Mouse (Mus musculus) spleen, adult 2 months (tissue): ENCODE measurements around the gene Plxna1. TPM values are rescaled to one million over a fixed set of nuclear protein-coding genes. Genes with fewer than 3 reads are reported as not detected.

Source experiments
- DNase-seq, 2 experiments: peaks; one replicate each; pipeline versions ENCODE4 v3.0.0 to v3.0.0-alpha.2; 2012 to 2021; ENCODE audit warnings: low spot score in 2 of 2, low read depth in 1 of 2
- H3K27ac ChIP-seq: fragments of 200-500 bp; 2 replicates; pipeline ENCODE4 v1.5.1; 2012; ENCODE audit warnings: low read length, inconsistent platforms; ENCODE audit not compliant: insufficient read depth
- H3K27me3 ChIP-seq: fragments of 200-500 bp; 2 replicates; pipeline ENCODE4 v1.6.1; 2012; ENCODE audit warnings: mild to moderate bottlenecking, moderate library complexity, low read length, inconsistent platforms; ENCODE audit not compliant: control insufficient read depth, insufficient read depth
- H3K36me3 ChIP-seq: fragments of 200-500 bp; 2 replicates; pipeline ENCODE4 v1.6.1; 2012; ENCODE audit warnings: mild to moderate bottlenecking, low read length, inconsistent platforms; ENCODE audit not compliant: control insufficient read depth, insufficient read depth
- H3K4me1 ChIP-seq: fragments of 200-500 bp; 2 replicates; pipeline ENCODE4 v1.6.1; 2011; ENCODE audit warnings: inconsistent platforms; ENCODE audit not compliant: control insufficient read depth, insufficient read depth, insufficient read length
- H3K4me3 ChIP-seq: fragments of 200-500 bp; 2 replicates; pipeline ENCODE4 v1.5.1; 2011; ENCODE audit warnings: mild to moderate bottlenecking, inconsistent platforms; ENCODE audit not compliant: insufficient read depth, insufficient read length; ENCODE audit errors: extremely low read depth
- CTCF ChIP-seq: fragments of 200-500 bp; IDR thresholded peaks from 2 replicates; pipeline ENCODE4 v1.5.1; 2011; ENCODE audit warnings: mild to moderate bottlenecking, inconsistent platforms; ENCODE audit not compliant: insufficient read depth, insufficient read length, insufficient replicate concordance; ENCODE audit errors: extremely low read depth
- POLR2A ChIP-seq: fragments of 200-500 bp; IDR thresholded peaks from 2 replicates; pipeline ENCODE4 v1.6.1; 2011; ENCODE audit warnings: low read depth, low read length, inconsistent platforms
- WGBS: fragments of 180-500 bp; shearing (Covaris S2); methylation state at CpG from one replicate; pipeline ENCODE4 v1.1.7; 2018; 5-methylcytosine and 5-hydroxymethylcytosine counted together
- polyA plus RNA-seq: library from polyadenylated mRNA; depleted of rRNA; stranded (reverse); fragments of >200 nt; gene quantifications from 2 replicates; pipeline ENCODE4 v1.2.3, GENCODE M21; 2012

Plxna1 gene
- polyA plus RNA-seq, 1 experiment: 27.2 TPM

DNA sequence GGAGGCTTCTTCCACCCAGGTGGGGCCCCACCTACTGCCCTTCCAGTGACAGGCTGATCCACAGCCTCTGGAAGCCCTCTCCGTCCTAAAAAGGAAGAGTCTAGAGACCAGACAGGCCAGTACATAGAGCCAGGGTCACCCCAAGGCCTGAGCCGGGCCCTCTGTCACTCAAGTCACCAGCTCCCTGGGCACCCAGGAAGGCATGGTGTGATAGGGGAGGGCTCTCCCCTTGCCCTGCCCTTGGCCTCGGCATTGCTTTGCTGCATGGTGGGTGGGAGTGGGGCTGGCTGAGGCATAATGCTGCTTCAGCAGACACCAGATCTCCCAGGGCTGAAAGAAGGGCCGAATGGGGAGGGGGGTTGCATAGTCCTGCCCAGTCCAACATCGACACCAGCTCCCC is 8.3 kb downstream of the Plxna1 start:
- Histone ChIP-seq H3K27ac (no peak overlapping the region), H3K4me3 (no peak overlapping the region), H3K36me3 (no peaks in the 10 kb centered on the region), H3K4me1 (no peaks in the 10 kb centered on the region; the same call in 1 of the 2 replicates), H3K27me3 (no peaks in the 10 kb centered on the region)
- WGBS: 84% methylated on average over 5 of the region's 5 CpGs
- DNase-seq: no peak
- TF ChIP-seq POLR2A (no peak), CTCF (no peak)

DNA sequence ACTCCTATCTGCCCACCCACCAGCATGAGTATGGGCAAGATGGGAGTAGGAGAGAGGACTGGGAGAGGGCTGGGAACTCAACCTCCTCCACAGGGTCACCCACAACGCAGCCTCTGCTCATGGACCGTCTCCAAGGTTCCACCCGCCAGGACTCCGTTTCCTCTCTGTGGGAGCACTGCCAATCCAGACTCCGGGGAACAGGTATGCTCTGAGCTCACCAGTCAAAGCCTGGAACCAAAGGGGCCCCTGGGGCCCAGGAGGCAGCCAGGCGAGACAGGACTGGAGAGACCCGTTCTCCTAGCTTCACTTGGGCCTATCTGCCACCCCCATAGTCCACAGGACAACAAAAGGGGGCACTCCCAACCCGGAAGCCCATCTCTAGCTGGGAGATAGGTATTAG is 9.3 kb downstream of the Plxna1 start:
- Histone ChIP-seq H3K36me3 (no peaks in the 10 kb centered on the region), H3K27ac (no peak overlapping the region), H3K4me1 (no peaks in the 10 kb centered on the region; the same call in 1 of the 2 replicates), H3K4me3 (no peak overlapping the region), H3K27me3 (no peaks in the 10 kb centered on the region)
- 72% methylated on average over 8 of the region's 8 CpGs for WGBS
- no peak for DNase-seq
- TF ChIP-seq CTCF (no peak), POLR2A (no peak)

DNA sequence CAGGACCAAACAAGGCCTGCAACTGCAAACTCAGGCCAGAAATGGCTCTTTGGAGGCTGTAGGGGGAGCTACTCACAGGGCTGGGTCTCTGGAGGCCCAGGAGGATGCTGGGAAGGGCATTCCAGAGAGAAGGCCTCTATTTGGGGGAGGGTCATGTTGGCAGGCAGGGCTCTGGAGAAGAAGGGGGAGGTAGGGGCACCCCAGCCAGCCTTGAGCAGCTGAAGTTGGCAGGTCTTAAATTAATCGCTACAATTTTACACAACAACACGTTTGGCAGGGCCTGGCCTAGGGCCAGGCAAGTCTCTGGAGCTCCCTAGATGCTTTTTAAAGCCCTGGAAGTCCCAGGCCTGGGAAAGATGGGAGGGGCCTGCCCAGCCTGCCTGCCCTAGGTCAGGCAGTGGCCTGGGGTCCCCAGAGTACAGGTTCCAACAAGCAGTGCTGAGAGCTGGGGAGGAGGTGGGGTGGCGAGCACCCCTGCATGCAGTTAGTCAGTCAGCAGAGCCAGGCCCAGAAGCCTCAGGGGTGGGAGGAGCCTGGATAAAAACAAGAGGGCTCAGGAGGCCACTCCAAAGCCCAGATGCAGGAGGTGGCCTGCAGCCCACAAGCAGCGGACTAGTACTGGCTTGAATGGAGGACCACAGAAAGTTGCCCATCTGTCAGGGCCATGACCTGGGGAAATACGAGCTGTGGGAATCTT is 10.8 kb downstream of the Plxna1 start:
- H3K4me3 ChIP-seq: no peak overlapping the region
- 73% methylated on average over 5 of the region's 5 CpGs for whole genome bisulfite sequencing
- no peaks in the 10 kb centered on the region for H3K27me3 ChIP-seq
- no peak for TF ChIP-seq CTCF
- no peak for TF ChIP-seq POLR2A
- H3K36me3 ChIP-seq: no peaks in the 10 kb centered on the region
- DNase-seq: no peak
- no peak overlapping the region for H3K27ac ChIP-seq
- H3K4me1 ChIP-seq: no peaks in the 10 kb centered on the region; the same call in 1 of the 2 replicates

DNA sequence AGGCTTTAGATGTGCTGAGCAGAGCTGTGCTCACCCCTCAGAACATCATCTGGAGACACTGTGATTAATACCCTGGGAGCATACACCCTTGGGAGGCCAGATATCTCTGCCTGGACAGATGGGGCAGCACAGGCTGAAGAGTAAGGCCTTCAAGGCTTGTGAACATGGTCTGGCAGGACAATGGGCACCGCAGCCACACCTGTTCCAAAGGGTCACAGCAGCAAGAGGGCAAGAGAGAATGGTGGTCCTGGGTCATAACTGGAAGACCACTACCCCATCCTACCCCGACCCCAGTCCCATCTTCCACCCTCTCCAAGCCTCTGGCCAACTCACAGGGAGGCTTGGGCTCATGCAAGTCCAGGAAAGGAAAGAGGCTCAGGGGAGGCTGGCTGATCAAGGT is 11.9 kb downstream of the Plxna1 start:
- no peak for DNase-seq
- no peak for TF ChIP-seq POLR2A
- TF ChIP-seq CTCF: no peak
- Histone ChIP-seq H3K4me3 (no peak overlapping the region), H3K27me3 (no peaks in the 10 kb centered on the region), H3K36me3 (no peaks in the 10 kb centered on the region), H3K4me1 (no peaks in the 10 kb centered on the region; the same call in 1 of the 2 replicates), H3K27ac (no peak overlapping the region)
- WGBS: 90% methylated on average over 2 of the region's 2 CpGs

DNA sequence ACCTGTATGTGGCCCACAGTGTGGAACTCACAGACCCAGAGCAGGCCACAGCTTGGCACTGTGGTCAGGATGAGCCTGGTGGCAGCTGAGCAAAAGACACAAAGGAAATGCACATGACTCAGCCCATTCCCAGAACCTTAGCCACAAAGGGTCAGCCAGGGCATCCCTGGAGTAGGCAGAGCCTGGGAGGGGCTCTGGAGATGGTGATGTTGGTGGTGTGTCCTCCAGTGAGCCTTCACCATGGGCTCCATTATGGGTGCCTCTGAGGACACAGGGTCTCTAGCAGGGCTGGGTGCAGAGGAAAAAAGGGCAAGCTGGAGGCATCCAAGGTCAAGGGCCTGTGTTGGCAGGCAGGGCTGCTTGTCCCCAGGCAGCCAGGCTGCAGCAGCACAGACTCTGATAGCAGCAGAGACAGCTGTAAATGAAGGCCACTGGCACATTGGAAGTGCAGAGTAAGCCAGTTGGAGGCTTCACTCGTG is 12.3 kb downstream of the Plxna1 start:
- Histone ChIP-seq H3K36me3 (no peaks in the 10 kb centered on the region), H3K4me1 (no peaks in the 10 kb centered on the region; the same call in 1 of the 2 replicates), H3K27ac (no peak overlapping the region), H3K27me3 (no peaks in the 10 kb centered on the region), H3K4me3 (no peak overlapping the region)
- TF ChIP-seq POLR2A (no peak), CTCF (no peak)
- DNase-seq: no peak
- WGBS: 91% methylated on average over 1 of the region's 1 CpGs

DNA sequence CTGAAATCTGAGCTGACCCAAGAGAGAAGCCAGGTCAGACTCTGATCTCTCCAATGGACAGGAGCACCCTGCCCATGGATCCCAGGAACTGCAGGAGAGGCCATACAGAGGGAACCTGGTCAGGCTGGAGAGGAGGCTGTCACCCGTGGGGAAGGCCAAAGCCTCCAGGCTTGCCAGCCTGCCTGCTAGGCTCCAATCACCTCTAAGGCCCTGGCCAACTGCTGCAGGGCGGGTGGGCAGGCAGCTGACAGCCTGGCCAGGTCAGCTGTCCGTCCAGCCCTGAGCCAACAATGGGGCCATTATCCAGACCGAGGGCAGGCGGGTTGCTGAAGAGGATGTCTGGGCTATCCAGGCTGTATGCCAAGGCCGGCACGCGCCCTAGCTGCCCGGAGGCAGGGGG is 14.1 kb downstream of the Plxna1 start:
- WGBS: 88% methylated on average over 9 of the region's 9 CpGs
- H3K27me3 ChIP-seq: no peaks in the 10 kb centered on the region
- H3K4me3 ChIP-seq: no peak overlapping the region
- TF ChIP-seq CTCF: no peak
- TF ChIP-seq POLR2A: no peak
- peaks cover 2% of the 10 kb centered on the region; the same call in 1 of the 2 replicates for H3K4me1 ChIP-seq
- no peaks in the 10 kb centered on the region for H3K36me3 ChIP-seq
- DNase-seq: no peak
- H3K27ac ChIP-seq: no peak overlapping the region

DNA sequence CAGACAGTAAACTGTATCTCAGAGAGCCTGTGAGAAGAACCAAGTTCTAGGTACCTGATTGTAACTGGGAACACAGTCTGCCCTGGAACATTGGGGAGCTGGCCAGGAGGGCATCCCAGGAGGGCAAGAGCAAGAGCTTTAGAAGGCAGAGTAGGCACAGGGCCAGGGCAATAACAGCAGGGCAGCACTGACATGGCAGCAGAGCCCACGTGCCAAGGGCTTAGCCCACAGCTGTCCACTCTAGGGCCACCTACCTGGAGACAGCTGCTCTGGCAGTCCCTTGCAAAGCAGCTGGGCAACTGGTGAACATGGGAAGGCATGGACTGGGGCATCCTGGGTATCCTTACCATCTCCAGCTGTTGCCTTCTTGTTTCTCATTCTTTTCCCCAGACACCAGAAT is 14.6 kb downstream of the Plxna1 start:
- H3K36me3 ChIP-seq: no peaks in the 10 kb centered on the region
- no peak overlapping the region for H3K27ac ChIP-seq
- WGBS: 75% methylated on average over 1 of the region's 1 CpGs
- no peak for DNase-seq
- H3K4me1 ChIP-seq: peaks cover 2% of the 10 kb centered on the region; the same call in 1 of the 2 replicates
- H3K27me3 ChIP-seq: no peaks in the 10 kb centered on the region
- H3K4me3 ChIP-seq: no peak overlapping the region
- TF ChIP-seq POLR2A (no peak), CTCF (no peak)

DNA sequence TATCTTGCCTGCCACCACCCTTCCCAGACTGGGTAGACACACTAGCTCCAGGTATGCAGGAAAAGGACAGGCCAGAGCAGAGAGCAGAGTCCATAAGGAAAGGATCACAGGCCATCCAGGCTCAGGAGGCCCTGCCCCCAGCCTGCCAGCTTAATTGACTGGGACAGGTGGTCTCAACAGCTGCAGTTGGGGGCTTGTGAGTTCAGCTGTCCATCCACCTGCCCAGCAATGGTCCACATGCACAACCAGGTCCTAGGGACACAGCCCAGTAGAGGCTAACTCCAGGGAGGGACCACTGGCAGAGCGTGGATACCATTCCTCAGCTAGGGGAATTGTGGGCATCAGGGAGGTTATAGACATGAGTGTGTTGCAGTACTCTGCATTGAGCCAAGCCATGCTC is 16.6 kb downstream of the Plxna1 start:
- H3K27ac ChIP-seq: no peak overlapping the region
- no peak for DNase-seq
- peaks cover 2% of the 10 kb centered on the region; the same call in 1 of the 2 replicates for H3K4me1 ChIP-seq
- no peak overlapping the region for H3K4me3 ChIP-seq
- WGBS: 97% methylated on average over 1 of the region's 1 CpGs
- no peaks in the 10 kb centered on the region for H3K27me3 ChIP-seq
- H3K36me3 ChIP-seq: no peaks in the 10 kb centered on the region
- TF ChIP-seq CTCF: no peak
- TF ChIP-seq POLR2A: no peak
